Mouse (Mus musculus) heart, embryonic 12.5 days (tissue): Measurements from ENCODE around the gene Acin1. TPM values are rescaled to one million over a fixed set of nuclear protein-coding genes. Genes with fewer than 3 reads are reported as not detected.

Experiments used
- ATAC-seq: fragments of 200-750 bp; cut with Nextera tagmentation; 2 replicates; pipeline ENCODE4 v1.8.0; 2017; ENCODE audit warnings: moderate TSS enrichment, moderate library complexity; ENCODE audit not compliant: insufficient number of reproducible peaks, low FRiP score
- H3K27ac ChIP-seq: fragments of 300-500 bp; sonication (generic); 2 replicates; pipeline ENCODE4 v1.5.1; 2016; ENCODE audit warnings: mild to moderate bottlenecking, moderate library complexity; ENCODE audit not compliant: poor library complexity, severe bottlenecking
- H3K27me3 ChIP-seq: fragments of 300-500 bp; sonication (generic); replicated peaks from 2 replicates; pipeline ENCODE4 v1.6.1; 2016; ENCODE audit warnings: mild to moderate bottlenecking, moderate library complexity
- H3K36me3 ChIP-seq: fragments of 300-500 bp; sonication (generic); 2 replicates; pipeline ENCODE4 v1.6.1; 2016; ENCODE audit warnings: mild to moderate bottlenecking, moderate library complexity
- H3K4me1 ChIP-seq: fragments of 300-500 bp; sonication (generic); replicated peaks from 2 replicates; pipeline ENCODE4 v1.6.1; 2016; ENCODE audit warnings: mild to moderate bottlenecking
- H3K4me2 ChIP-seq: fragments of 300-500 bp; sonication (generic); 2 replicates; pipeline ENCODE4 v1.6.1; 2016; ENCODE audit warnings: mild to moderate bottlenecking, moderate library complexity
- H3K4me3 ChIP-seq: fragments of 300-500 bp; sonication (generic); 2 replicates; pipeline ENCODE4 v1.5.1; 2016; ENCODE audit warnings: mild to moderate bottlenecking
- H3K9ac ChIP-seq: fragments of 300-500 bp; sonication (generic); 2 replicates; pipeline ENCODE4 v1.6.1; 2016; ENCODE audit warnings: mild to moderate bottlenecking, moderate library complexity
- H3K9me3 ChIP-seq: fragments of 300-500 bp; sonication (generic); replicated peaks from 2 replicates; pipeline ENCODE4 v1.6.1; 2016; ENCODE audit warnings: mild to moderate bottlenecking, moderate library complexity
- WGBS: fragments of 180-500 bp; shearing (Covaris S2); methylation state at CpG from one replicate; pipeline ENCODE4 v1.1.7; 2016; 5-methylcytosine and 5-hydroxymethylcytosine counted together
- polyA plus RNA-seq: library from polyadenylated mRNA; unstranded; fragments of >200 nt; fragmentation: Nextera tagmentation; extraction: Ambion mirVana; gene quantifications from 2 replicates; pipeline ENCODE4 v1.2.1, GENCODE M21; 2016

The Acin1 gene
- polyA plus RNA-seq = 85.1 and 89.0 TPM in 2 replicates

DNA sequence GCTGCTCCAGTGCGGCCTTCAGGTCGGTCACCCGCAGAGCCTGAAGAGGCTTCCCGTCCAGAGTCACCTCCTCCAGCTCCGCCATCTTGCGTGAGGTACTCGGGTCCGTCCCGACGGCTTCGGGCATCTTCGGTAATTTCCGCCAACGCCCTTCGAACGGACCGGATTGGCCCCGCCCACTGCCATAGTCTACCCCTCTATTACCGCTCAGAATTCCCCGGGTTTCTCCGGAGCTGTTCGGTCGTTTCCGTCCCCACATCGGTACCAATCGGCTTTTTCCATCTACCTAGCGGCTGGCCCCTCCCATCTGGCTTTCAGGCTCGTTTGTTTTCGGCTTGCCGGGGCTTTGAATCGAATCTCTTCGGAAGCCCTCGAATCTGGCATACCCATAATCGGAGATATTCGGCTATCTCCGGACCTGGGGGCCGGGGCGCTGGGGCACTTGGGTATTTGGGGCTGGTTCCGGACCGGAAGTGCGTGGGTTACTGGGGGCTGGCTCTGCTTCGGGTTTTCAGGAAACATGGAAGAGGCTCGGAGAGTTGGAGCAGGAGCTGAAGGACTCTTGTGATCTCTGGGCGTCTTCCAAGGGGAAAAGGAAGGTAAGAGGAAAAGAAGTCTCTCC lies at the start of gene Acin1:
Gene Acin1, minus strand, starts transcription at position 410 of the 622 bp plus-strand sequence.
- Histone ChIP-seq H3K27ac (peak within 1 kb of the TSS; percentile 99), H3K9ac (peak within 1 kb of the TSS; percentile 97), H3K4me2 (peak within 1 kb of the TSS; percentile 96), H3K4me3 (peak within 1 kb of the TSS; percentile 97), H3K4me1 (peaks cover 19% of the 10 kb centered on the region), H3K27me3 (no peaks in the 10 kb centered on the region), H3K9me3 (no peaks in the 10 kb centered on the region), H3K36me3 (peaks cover 39% of the 10 kb centered on the region)
- peak; percentile 96 for ATAC-seq
- under 1% methylated on average over 44 of the region's 44 CpGs for WGBS

DNA sequence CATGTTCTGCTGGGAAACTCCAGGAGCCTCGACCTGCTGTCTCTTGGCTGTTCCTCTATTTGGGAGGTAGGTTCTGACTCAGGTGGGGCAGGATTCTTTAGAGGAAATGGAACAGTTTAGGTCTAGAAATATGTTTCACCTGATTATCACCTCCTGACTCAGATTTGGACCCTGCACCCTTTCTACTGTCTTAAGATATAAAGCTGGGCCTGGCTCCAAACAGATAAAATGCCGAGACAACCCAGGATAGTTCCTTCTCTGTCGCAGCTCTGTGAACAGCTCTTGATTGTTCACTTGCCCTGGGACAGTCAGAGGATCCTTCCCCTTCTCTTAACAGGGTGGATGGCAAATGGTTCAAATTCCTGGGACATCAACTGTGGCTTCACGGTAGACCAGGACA lies 48.5 kb upstream of the Acin1 start:
- Histone ChIP-seq H3K27me3 (0 out of 2 replicates have a peak, but pooled peaks cover 4% of the 10 kb centered on the region), H3K9me3 (no peaks in the 10 kb centered on the region), H3K4me1 (peaks cover 25% of the 10 kb centered on the region), H3K27ac (no peak overlapping the region), H3K4me3 (no peak overlapping the region), H3K36me3 (no peaks in the 10 kb centered on the region), H3K4me2 (no peak overlapping the region), H3K9ac (no peak overlapping the region)
- no peak for ATAC-seq
- 38% methylated on average over 4 of the region's 4 CpGs for WGBS

DNA sequence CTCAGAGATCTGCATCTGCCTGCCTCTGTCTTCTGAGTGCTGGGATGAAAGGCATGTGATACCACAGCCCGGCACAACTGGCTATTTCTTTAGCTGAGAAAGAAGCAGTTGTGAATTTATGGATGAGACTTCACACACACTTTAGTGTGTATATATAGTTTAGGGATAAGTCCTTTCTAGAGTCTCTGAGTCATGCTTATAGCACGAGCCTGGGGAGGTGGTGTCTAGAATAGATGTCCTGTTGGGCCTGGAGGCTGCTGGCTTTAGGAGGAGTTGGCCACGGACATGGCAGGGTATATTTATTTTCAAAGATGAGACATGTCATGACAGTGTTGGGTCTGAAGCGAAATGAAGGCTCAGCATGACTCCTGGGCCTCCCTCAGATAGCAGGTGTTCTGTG lies 47.3 kb upstream of the Acin1 start:
- no peak overlapping the region for H3K4me2 ChIP-seq
- no peak overlapping the region for H3K27ac ChIP-seq
- no peak overlapping the region for H3K4me3 ChIP-seq
- WGBS = 75% methylated on average over 4 of the region's 4 CpGs
- H3K9ac ChIP-seq = no peak overlapping the region
- no peak for ATAC-seq
- H3K9me3 ChIP-seq = no peaks in the 10 kb centered on the region
- H3K27me3 ChIP-seq = 0 out of 2 replicates have a peak, but pooled peaks cover 4% of the 10 kb centered on the region
- H3K36me3 ChIP-seq = no peaks in the 10 kb centered on the region
- peaks cover 25% of the 10 kb centered on the region for H3K4me1 ChIP-seq

DNA sequence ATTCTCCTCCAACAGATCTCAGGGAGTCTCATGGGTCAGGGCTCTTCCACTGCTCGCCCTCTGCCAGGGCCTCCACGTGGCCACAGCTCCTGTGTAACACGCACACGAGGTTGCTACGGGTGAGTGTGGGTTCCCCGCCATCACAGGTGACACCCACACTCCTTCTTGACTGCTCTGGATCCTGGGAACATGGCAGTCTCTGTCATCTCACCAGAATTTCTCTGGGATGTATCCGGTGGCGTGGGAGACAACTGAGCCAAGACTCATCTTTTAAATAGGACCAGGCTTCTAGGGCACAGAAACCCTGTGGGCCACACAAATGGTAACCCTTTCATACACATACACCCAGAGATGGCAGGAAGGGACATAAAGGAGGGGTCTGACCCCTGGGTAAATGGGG lies 45.5 kb upstream of the Acin1 start:
- H3K9ac ChIP-seq = no peak overlapping the region
- H3K27ac ChIP-seq = no peak overlapping the region
- no peak overlapping the region for H3K4me3 ChIP-seq
- no peaks in the 10 kb centered on the region for H3K36me3 ChIP-seq
- WGBS = 86% methylated on average over 8 of the region's 8 CpGs
- H3K9me3 ChIP-seq = no peaks in the 10 kb centered on the region
- H3K4me2 ChIP-seq = no peak overlapping the region
- ATAC-seq = no peak
- 0 out of 2 replicates have a peak, but pooled peaks cover 4% of the 10 kb centered on the region for H3K27me3 ChIP-seq
- H3K4me1 ChIP-seq = peaks cover 22% of the 10 kb centered on the region

DNA sequence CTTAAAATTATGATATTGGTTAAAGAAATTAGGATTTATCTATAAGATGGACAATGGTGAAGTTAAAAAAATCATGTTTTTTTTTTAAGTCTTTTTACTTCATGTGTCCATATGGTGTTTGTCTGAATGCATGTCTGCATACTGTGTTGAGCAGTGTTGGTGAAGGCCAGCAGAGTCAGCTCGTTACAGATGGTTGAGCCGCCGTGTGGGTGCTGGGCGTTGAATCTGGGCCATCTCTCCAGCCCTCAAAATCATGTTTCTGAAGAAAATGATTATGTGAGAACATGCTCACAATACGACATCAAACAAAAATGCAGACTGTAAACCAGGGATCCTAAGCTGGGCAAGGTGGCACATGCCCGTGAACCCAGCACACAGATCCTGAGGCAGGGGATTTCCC lies 43.6 kb upstream of the Acin1 start:
- Histone ChIP-seq H3K27ac (no peak overlapping the region), H3K4me2 (no peak overlapping the region), H3K4me1 (peaks cover 7% of the 10 kb centered on the region), H3K27me3 (0 out of 2 replicates have a peak, but pooled peaks cover 4% of the 10 kb centered on the region), H3K9me3 (no peaks in the 10 kb centered on the region), H3K36me3 (no peaks in the 10 kb centered on the region), H3K4me3 (no peak overlapping the region), H3K9ac (no peak overlapping the region)
- ATAC-seq = no peak
- WGBS = 91% methylated on average over 6 of the region's 6 CpGs

DNA sequence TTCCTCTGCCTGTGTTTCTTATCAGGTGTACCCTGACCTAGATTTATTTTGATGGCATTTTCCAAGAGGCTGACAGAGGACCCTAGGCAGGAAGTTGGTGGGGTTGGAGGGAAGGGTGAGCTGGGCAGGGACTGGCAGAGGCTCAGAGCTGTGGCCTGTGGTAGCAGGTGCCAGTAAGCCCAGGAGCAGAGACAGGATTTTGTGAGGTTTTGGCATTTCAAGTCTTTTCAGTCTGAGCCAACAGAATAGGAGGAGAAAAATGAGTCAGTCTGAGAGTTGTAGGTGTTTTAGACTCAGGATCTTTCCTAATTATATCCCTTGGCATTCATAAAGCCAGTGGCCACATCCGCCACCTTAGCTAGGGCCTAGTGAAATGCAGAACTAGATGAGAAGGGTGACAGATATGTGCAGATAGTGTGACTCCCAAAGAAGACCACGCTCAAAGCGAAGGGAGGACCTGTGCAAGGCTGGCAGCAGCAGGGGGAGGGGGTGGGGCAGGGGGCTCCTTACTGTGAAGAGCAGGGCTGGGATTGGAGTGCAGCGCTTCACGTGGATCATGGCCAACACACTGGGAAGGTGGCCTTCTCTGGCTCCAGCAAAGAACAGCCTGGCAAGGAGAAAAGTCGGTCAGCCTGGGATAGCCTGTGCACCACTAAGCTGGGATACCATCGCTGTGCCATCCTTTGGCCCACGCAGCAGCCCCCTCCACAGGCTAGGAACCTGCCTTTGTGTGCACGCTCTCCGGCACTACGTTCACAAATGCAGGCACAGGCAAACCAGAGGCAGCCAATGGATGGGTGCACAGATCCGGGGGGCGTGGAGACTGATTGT lies 42.3 kb upstream of the Acin1 start:
- no peaks in the 10 kb centered on the region for H3K9me3 ChIP-seq
- H3K4me2 ChIP-seq = no peak overlapping the region
- peaks cover 7% of the 10 kb centered on the region for H3K4me1 ChIP-seq
- no peaks in the 10 kb centered on the region for H3K36me3 ChIP-seq
- 0 out of 2 replicates have a peak, but pooled peaks cover 4% of the 10 kb centered on the region for H3K27me3 ChIP-seq
- H3K9ac ChIP-seq = no peak overlapping the region
- no peak overlapping the region for H3K27ac ChIP-seq
- H3K4me3 ChIP-seq = no peak overlapping the region
- ATAC-seq = no peak
- WGBS = 70% methylated on average over 13 of the region's 13 CpGs

DNA sequence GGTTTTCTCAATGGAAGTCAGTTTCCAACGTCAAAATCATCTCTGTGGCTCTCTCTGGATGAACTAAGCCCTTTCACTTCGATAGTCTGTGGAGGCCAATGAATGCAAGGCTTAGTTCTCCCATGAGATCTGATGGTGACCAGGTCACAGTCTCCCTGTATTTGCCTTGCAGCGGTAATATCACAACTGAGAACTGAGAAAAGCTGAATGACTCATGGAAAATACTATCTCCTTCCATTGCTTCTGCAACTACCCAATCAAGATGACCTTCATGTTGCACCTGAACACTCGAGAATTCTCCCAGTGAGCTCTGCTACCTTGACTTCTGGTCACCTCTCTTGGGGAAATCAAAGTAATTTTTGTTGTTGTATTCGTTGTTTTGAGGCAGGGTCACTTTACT lies 40.8 kb upstream of the Acin1 start:
- 0 out of 2 replicates have a peak, but pooled peaks cover 6% of the 10 kb centered on the region for H3K27me3 ChIP-seq
- WGBS = 64% methylated on average over 5 of the region's 5 CpGs
- no peak overlapping the region for H3K4me2 ChIP-seq
- no peak for ATAC-seq
- no peak overlapping the region for H3K27ac ChIP-seq
- H3K4me3 ChIP-seq = no peak overlapping the region
- no peaks in the 10 kb centered on the region for H3K9me3 ChIP-seq
- H3K9ac ChIP-seq = no peak overlapping the region
- no peaks in the 10 kb centered on the region for H3K4me1 ChIP-seq
- H3K36me3 ChIP-seq = no peaks in the 10 kb centered on the region

DNA sequence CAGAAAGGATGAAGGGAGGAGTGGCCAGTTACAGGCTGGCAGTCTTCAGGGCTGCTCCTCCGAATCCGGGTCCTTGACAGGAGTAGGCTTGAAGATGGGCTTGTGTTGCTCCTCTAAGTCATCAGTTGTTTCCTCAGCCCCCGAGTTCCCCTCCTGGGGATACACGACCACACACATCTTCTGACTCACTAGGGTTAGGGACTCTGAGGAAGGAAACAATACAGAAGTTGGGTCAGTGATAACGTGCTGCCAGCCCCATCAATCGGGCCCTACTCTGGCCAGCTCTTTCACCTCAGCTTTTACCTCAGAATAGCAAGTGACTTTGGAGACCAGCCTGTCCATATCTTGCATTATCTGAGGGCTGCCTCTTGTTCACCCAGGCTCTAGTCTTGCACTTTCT lies 37.3 kb upstream of the Acin1 start:
- 56% methylated on average over 6 of the region's 6 CpGs for WGBS
- Histone ChIP-seq H3K4me1 (no peaks in the 10 kb centered on the region), H3K9ac (no peak overlapping the region), H3K4me3 (no peak overlapping the region), H3K4me2 (no peak overlapping the region), H3K27ac (no peak overlapping the region), H3K27me3 (0 out of 2 replicates have a peak, but pooled peaks cover 3% of the 10 kb centered on the region), H3K36me3 (no peaks in the 10 kb centered on the region), H3K9me3 (no peaks in the 10 kb centered on the region)
- ATAC-seq = no peak

DNA sequence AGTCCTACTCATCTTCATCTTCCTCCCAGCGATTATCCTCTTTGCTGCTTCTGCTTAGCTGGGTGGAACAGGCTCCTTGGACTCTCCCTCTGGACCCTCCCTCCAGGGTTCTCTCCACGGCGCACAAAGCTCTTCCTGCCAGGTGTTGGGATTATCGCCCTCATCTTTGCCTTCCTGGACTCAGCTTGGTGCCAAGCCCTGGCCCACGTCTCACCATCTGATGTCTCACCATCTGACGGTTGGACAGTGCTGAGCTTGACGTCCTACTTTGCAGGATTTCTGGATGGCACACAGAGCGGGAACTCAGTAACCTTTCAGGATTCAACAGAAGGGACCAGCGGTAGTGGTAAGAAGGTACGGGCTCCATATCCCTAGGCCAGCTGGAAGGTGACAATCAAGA lies 35.0 kb upstream of the Acin1 start:
- Histone ChIP-seq H3K9me3 (no peaks in the 10 kb centered on the region), H3K4me2 (no peak overlapping the region), H3K4me1 (no peaks in the 10 kb centered on the region), H3K27ac (no peak overlapping the region), H3K9ac (no peak overlapping the region), H3K36me3 (no peaks in the 10 kb centered on the region), H3K27me3 (0 out of 2 replicates have a peak, but pooled peaks cover 3% of the 10 kb centered on the region), H3K4me3 (no peak overlapping the region)
- ATAC-seq = no peak
- WGBS = 79% methylated on average over 10 of the region's 10 CpGs

DNA sequence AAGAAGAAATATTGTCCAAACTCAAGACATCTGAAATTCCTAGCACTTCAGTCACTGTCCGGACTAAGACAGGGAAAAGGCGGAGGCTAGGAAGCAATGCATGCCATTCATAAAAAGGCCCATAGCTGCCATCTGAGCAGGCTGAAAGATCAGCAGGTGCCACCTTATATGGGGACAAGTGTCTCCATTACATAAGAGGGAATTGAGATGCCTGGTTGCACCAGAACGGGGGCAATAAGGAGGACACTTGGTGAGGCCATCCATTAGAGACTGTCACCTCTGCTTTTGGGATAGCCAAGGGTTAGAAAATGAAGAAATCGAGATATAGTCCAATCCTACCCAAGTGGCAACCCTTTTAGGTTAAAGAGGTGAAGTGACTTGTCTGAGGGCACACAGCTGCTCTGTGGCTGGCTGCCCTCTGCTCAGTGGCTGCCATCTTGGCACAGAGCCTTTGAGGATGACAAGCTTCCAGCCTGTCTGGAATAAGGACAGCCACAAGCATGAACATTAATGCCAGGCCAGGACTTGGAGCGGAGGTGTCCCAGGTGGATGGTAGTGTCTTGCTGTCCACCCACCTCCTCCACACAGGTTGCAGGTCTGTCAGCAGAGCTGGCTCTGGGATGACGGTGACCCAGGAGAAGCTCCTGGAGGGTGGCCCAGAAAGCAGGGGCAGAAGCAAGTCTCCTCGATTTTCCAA lies 34.1 kb upstream of the Acin1 start:
- Histone ChIP-seq H3K27me3 (0 out of 2 replicates have a peak, but pooled peaks cover 3% of the 10 kb centered on the region), H3K4me2 (no peak overlapping the region), H3K9ac (no peak overlapping the region), H3K36me3 (no peaks in the 10 kb centered on the region), H3K4me1 (no peaks in the 10 kb centered on the region), H3K9me3 (no peaks in the 10 kb centered on the region), H3K4me3 (no peak overlapping the region), H3K27ac (no peak overlapping the region)
- WGBS = 82% methylated on average over 7 of the region's 7 CpGs
- no peak for ATAC-seq

DNA sequence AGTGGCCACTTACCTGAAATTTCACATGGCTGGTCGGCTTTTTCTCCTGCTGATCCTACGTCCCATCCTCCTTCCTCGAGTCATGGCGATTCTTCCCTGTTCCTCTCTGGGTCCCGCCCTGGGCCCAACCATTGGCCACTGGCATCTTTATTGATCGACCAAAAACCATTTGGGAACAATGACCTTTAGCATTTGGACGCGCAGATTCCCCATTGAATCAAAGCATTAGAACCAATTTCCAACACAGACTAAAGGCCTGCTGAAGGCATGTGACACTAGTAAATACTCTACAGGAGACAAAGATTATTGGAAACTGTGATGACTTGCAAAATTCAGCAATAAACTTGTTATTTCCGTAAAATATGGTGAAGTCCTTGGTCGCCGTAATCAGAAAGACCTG lies 33.3 kb upstream of the Acin1 start:
- 83% methylated on average over 11 of the region's 11 CpGs for WGBS
- Histone ChIP-seq H3K4me1 (peaks cover under 1% of the 10 kb centered on the region), H3K4me3 (no peak overlapping the region), H3K27ac (no peak overlapping the region), H3K9me3 (no peaks in the 10 kb centered on the region), H3K36me3 (no peaks in the 10 kb centered on the region), H3K4me2 (no peak overlapping the region), H3K27me3 (0 out of 2 replicates have a peak, but pooled peaks cover 3% of the 10 kb centered on the region), H3K9ac (no peak overlapping the region)
- ATAC-seq = no peak
